Mouse (Mus musculus): Measurements from ENCODE around the gene Gm45140. TPM values are rescaled to one million over a fixed set of nuclear protein-coding genes. Genes with fewer than 3 reads are reported as not detected.

Gm45140 gene
- polyA plus RNA-seq, 1 experiment from 2014 or later: 2.1 TPM

DNA sequence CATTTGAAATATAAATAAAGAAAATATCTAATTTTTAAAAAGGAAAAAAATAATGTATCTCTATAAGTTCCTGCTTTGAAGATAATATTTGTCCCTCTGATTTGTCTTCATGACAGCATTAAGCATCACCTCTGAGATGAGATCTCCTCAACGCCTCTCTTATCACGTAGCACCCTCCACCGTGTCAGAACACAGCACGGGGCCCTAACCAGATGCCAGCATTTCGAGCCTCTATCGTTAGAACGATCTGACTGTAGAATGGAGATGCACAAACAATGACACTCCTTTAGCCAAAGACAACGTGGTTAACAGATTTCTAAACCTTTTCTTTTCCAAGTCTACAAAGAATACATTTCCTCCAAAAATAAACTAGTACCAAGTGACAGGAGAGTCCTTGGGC is 51.6 kb downstream of the Gm45140 start:
- WGBS: 49% methylated on average over 8 of the region's 8 CpGs
- no peak overlapping the region for H3K4me3 ChIP-seq
- H3K36me3 ChIP-seq: no peaks in the 10 kb centered on the region
- ATAC-seq (ENCODE audit: extremely low read depth, insufficient number of reproducible peaks, low FRiP score, low TSS enrichment): no peak
- H3K9ac ChIP-seq: no peak overlapping the region
- peaks cover 8% of the 10 kb centered on the region for H3K4me1 ChIP-seq
- no peak overlapping the region for H3K4me2 ChIP-seq
- no peaks in the 10 kb centered on the region for H3K9me3 ChIP-seq
- no peak overlapping the region for H3K27ac ChIP-seq (replicated peaks)
- no peaks in the 10 kb centered on the region for H3K27me3 ChIP-seq (replicated peaks)

DNA sequence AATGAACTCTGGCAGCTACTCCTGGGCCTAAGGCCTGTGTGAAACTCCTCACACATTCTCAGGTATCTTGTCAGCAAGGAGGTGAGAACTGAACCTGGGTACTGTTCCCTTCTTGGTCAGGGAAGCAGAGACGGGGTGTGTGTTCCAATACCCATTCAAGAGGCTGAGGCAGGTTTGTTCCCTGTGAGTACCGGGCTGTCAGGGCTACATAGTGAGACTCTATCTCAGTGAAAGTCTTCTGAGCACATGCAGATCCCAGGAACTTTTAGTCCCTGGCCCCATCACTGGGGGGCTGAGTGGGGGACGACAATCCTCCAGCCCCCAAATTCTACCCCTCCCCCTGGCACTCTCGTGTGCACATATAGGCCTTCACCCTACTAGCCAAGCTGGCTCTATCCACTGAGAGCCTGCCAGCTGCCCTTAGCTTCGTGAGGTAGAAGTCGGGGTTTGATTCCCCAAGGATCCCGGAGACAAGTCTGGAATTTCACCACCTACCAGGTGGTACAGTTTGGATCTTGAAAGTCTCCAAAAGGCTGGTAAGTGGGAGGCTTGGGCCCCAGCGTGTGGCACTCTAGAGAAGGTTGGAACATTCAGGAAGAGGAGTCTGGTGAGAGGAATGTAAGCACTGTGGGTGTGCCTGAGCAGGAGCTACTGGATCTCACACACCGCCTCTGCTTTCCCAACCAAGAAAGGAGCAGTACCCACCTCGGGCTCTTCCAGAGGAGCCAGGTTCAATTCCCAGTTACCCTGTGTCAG is 54.9 kb downstream of the Gm45140 start:
- Histone ChIP-seq H3K27ac (replicated peaks) (no peak overlapping the region), H3K36me3 (no peaks in the 10 kb centered on the region), H3K27me3 (replicated peaks) (no peaks in the 10 kb centered on the region), H3K9me3 (no peaks in the 10 kb centered on the region), H3K4me1 (peaks cover 18% of the 10 kb centered on the region), H3K4me3 (no peak overlapping the region), H3K4me2 (no peak overlapping the region), H3K9ac (no peak overlapping the region)
- no peak for ATAC-seq (ENCODE audit: extremely low read depth, insufficient number of reproducible peaks, low FRiP score, low TSS enrichment)
- 75% methylated on average over 10 of the region's 10 CpGs for WGBS

DNA sequence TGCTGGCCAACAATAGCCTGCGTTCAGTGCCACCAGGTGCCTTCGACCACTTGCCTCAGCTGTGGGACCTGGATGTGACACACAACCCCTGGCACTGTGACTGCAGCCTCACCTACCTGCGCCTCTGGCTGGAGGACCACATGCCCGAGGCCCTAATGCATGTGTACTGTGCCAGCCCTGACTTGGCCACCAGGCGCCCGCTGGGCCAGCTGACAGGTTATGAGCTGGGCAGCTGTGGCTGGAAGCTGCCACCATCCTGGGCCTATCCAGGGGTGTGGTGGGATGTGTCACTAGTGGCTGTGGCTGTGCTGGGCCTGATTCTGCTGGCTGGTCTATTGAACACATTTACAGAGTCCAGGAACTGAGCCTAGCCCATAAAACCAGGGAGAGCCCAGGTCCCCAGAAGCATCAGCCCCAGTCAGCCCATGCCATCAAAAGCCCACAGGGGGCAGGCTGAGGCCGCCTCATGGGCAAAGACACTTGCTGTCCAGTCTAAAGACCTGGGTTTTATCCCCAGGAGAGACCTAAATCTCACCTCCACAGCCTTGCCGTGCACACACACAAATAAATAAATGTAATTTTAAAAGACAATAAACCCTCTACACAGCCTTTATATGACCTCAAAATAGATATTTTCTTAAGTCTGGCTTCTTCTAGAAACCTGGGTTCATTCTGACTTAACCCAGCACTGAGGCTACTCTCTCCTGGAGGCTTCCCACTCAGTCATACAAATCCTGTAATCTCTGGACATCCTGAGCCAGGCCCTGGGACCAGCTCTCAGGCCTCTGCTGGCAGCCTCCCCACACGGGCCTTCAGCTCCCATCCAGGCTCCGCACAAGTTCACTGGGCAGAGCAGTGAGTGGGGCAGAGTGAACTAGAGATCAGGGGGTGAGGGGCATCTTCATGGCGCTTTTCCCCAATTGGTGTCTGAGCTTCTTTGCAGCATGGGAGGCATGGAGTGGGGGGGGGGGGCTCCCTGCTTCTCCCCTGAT is 56.1 kb downstream of the Gm45140 start:
- H3K27ac ChIP-seq (replicated peaks): no peak overlapping the region
- ATAC-seq (ENCODE audit: extremely low read depth, insufficient number of reproducible peaks, low FRiP score, low TSS enrichment): no peak
- 85% methylated on average over 11 of the region's 11 CpGs for WGBS
- no peak overlapping the region for H3K4me3 ChIP-seq
- H3K4me2 ChIP-seq: no peak overlapping the region
- H3K9me3 ChIP-seq: no peaks in the 10 kb centered on the region
- H3K9ac ChIP-seq: no peak overlapping the region
- H3K36me3 ChIP-seq: no peaks in the 10 kb centered on the region
- H3K4me1 ChIP-seq: peaks cover 18% of the 10 kb centered on the region
- no peaks in the 10 kb centered on the region for H3K27me3 ChIP-seq (replicated peaks)

DNA sequence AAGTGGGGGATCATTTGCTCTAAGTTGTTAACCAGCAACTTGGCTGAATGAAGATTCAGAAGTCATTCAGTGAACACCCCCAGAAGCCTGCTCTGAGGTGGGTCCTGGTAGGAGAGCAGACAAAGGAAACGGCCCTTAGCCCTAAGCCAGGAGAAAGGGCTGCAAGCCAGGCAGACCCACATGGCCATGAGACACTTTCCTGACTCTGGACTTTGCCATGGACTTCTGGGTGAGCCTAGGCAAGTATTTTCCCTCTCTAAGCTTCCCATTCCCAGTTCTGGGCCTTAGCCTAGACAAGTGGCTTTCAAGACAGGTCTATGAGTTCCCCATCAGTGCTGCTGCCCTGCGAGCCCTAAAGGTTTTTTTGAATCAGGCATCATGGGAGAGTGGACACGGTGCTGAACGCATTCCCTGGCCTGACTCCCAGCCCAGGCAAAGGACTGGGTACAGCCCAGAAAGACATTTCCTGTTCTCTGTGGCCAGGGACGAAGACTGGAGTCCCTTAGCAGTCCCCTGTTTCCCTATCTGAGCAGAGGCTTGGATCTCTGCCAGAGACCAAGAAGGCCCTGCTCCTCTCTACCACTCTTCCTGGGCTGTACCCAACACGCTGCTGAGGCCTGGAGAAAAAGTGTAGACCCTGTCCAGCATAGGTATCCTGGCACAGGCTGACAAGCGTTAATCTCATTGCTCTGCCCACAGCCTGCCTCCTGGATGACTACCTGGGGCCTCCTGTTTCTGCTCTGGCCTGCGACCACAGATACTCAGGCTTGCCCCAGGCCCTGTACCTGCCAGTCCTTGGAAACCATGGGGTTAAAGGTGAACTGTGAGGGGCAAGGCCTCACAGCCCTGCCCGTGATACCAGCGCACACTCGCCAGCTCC is 57.1 kb downstream of the Gm45140 start:
- Histone ChIP-seq H3K9me3 (no peaks in the 10 kb centered on the region), H3K27ac (replicated peaks) (peak overlapping the region; percentile 43), H3K36me3 (no peaks in the 10 kb centered on the region), H3K27me3 (replicated peaks) (0 out of 2 replicates have a peak, but pooled peaks cover 2% of the 10 kb centered on the region), H3K9ac (no peak overlapping the region; the same call in 1 of the 2 replicates), H3K4me1 (peaks cover 18% of the 10 kb centered on the region), H3K4me3 (no peak overlapping the region), H3K4me2 (no peak overlapping the region)
- no peak for ATAC-seq (ENCODE audit: extremely low read depth, insufficient number of reproducible peaks, low FRiP score, low TSS enrichment)
- WGBS: 51% methylated on average over 11 of the region's 11 CpGs

DNA sequence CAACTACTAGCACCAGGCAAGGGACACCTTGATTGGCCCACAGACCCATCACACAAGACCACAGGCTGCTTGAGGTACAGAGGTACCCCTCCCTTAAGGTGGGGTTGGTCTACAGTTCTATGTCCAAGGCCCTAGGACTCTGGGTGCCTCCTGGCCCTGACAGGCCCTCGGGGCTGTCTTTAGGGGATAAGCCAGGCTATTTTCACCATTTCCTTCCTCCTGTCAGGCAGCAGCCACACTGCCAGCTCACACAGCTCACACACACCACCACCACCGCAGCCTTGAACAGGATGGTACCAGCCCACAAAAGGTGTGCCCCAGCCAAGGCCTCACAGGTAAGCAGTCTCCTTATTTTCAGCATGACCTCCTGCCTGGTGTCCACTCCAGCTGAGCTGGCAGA is 57.8 kb downstream of the Gm45140 start, which contains the start of gene Gp9:
Gene Gp9, plus strand, starts transcription at position 231 of the 400 bp plus-strand sequence.
- WGBS: 43% methylated on average over 2 of the region's 2 CpGs
- no peaks in the 10 kb centered on the region for H3K9me3 ChIP-seq
- H3K4me2 ChIP-seq: no peak within 1 kb of the TSS
- H3K36me3 ChIP-seq: no peaks in the 10 kb centered on the region
- peak within 1 kb of the TSS; percentile 43 for H3K27ac ChIP-seq (replicated peaks)
- H3K9ac ChIP-seq: peak within 1 kb of the TSS; percentile 3; the same call in 1 of the 2 replicates
- H3K4me3 ChIP-seq: no peak within 1 kb of the TSS
- ATAC-seq (ENCODE audit: extremely low read depth, insufficient number of reproducible peaks, low FRiP score, low TSS enrichment): no peak
- H3K4me1 ChIP-seq: peaks cover 18% of the 10 kb centered on the region
- H3K27me3 ChIP-seq (replicated peaks): 0 out of 2 replicates have a peak, but pooled peaks cover 3% of the 10 kb centered on the region

DNA sequence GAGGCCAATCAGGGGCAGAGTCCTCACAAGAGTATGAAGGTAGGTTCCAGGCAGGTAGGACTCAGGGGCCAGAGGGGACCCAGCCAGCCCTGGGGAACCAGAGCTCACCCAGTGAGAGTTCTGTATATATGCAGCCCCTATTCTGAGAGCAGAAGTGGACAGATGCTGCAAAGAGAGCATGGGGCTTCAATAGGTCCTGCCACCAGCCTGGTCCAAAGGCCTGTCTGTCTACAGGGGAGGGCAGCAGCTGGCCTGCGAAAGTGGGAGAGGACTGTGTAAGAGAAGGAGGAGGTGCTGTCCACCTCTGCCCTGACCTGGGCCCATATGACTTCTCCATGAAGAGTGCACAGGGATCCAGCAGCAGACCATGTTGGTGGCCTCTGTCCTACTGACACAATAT is 58.9 kb downstream of the Gm45140 start:
- WGBS: 50% methylated on average over 1 of the region's 1 CpGs
- H3K9ac ChIP-seq: no peak overlapping the region

DNA sequence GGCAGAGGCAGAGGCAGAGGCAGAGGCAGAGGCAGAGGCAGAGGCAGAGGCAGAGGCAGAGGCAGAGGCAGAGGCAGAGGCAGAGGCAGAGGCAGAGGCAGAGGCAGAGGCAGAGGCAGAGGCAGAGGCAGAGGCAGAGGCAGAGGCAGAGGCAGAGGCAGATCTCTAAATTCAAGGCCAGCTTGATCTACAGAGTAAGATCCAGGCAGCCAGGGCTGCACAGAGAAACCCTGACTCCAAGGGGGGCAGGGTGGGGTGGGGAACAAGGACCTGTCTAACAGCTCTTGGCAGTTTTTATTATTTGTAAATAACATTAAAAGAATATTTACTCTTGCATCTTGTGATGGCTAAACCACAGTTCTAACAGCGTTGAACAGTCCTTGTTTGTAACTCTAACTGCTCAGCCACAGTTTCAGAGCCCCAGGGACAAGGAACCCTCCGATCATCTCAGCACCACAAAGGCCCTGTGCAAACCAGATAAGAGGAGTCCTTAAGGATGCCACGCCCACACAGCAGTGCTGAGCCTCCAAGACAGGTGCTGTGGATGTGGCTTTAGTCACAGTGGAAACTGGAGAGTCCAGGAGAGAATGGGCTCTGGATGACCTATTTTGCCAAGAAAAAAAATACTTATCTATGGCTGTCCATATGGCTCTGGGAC is 59.9 kb downstream of the Gm45140 start:
- no peak overlapping the region for H3K4me3 ChIP-seq
- H3K27ac ChIP-seq (replicated peaks): no peak overlapping the region
- WGBS: 47% methylated on average over 3 of the region's 3 CpGs
- no peaks in the 10 kb centered on the region for H3K9me3 ChIP-seq
- H3K9ac ChIP-seq: no peak overlapping the region
- ATAC-seq (ENCODE audit: extremely low read depth, insufficient number of reproducible peaks, low FRiP score, low TSS enrichment): peak; percentile 40; the same call in 1 of the 2 replicates
- H3K4me1 ChIP-seq: peaks cover 18% of the 10 kb centered on the region
- no peak overlapping the region for H3K4me2 ChIP-seq
- no peaks in the 10 kb centered on the region for H3K36me3 ChIP-seq
- H3K27me3 ChIP-seq (replicated peaks): 0 out of 2 replicates have a peak, but pooled peaks cover 3% of the 10 kb centered on the region

More for the DNA sequence above, 58.9 kb downstream of the Gm45140 start:
- Histone ChIP-seq H3K36me3 (no peaks in the 10 kb centered on the region), H3K27ac (replicated peaks) (no peak overlapping the region), H3K4me1 (peaks cover 18% of the 10 kb centered on the region), H3K27me3 (replicated peaks) (0 out of 2 replicates have a peak, but pooled peaks cover 3% of the 10 kb centered on the region), H3K4me2 (no peak overlapping the region; the same call in 1 of the 2 replicates), H3K9me3 (no peaks in the 10 kb centered on the region), H3K4me3 (no peak overlapping the region)
- ATAC-seq (ENCODE audit: extremely low read depth, insufficient number of reproducible peaks, low FRiP score, low TSS enrichment): 0 out of 2 replicates have a peak, but pooled peaks have one; percentile 12

DNA sequence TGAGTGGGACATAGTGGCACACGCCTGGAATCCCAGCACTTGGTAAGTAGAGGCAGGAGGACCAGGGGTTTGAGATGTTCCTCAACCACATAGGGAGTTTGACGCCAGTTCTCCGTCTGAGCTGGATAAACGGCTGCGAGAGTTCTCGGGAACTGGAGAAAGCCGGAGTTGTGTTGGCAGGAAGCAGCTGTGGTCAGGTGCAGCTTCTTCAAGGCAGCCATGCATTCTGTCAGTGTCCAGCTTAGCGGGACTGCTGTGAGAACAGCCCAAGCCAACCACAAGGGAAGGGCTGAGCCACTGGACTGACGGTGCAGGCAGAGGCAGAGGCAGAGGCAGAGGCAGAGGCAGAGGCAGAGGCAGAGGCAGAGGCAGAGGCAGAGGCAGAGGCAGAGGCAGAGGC is 60.7 kb downstream of the Gm45140 start:
- Histone ChIP-seq H3K27me3 (replicated peaks) (0 out of 2 replicates have a peak, but pooled peaks cover 3% of the 10 kb centered on the region), H3K27ac (replicated peaks) (no peak overlapping the region), H3K9ac (no peak overlapping the region), H3K4me2 (no peak overlapping the region), H3K4me1 (peaks cover 18% of the 10 kb centered on the region), H3K36me3 (no peaks in the 10 kb centered on the region), H3K4me3 (no peak overlapping the region), H3K9me3 (no peaks in the 10 kb centered on the region)
- 79% methylated on average over 9 of the region's 9 CpGs for WGBS
- no peak for ATAC-seq (ENCODE audit: extremely low read depth, insufficient number of reproducible peaks, low FRiP score, low TSS enrichment)

DNA sequence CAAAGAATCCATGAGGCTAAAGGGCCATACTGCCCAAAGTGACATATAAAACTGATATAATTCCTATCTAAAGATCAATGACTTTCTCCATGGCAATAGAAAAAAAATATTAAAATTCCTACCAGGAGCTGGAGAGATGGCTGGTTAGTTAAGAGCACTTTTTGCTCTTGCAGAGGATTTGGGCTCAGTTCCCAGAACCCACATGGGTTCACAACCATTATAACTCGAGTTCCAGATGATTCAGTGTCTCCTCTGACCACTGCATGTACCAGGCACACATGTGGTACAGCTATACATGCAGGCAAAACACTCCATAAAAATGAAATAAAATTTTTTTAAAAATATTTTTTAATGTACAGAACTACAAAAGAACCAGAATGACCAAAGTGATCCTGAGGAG is 61.1 kb downstream of the Gm45140 start:
- ATAC-seq (ENCODE audit: extremely low read depth, insufficient number of reproducible peaks, low FRiP score, low TSS enrichment): no peak
- Histone ChIP-seq H3K36me3 (no peaks in the 10 kb centered on the region), H3K4me2 (no peak overlapping the region), H3K27me3 (replicated peaks) (0 out of 2 replicates have a peak, but pooled peaks cover 3% of the 10 kb centered on the region), H3K9me3 (no peaks in the 10 kb centered on the region), H3K4me3 (no peak overlapping the region), H3K27ac (replicated peaks) (no peak overlapping the region), H3K9ac (no peak overlapping the region), H3K4me1 (peaks cover 18% of the 10 kb centered on the region)
- 40% methylated on average over 1 of the region's 1 CpGs for WGBS

DNA sequence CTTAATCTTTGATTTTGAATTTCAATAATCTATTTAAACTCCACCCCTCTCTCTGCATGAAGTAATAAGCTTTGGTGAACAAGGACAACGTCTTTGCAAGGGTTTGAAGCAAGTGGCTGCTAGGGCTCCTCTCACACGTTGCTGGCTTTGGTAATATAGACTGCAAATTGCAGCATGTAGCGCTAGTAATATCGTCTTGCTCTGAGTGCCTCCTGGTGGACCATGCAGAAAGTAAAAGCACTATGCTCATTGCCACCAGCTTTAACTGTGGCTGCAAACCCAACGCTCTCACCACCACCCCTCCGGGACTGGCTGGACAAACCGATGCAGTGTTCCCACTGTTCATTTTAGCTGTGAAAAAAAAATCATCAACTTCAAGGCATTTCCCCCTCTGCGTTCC is 65.0 kb downstream of the Gm45140 start:
- H3K36me3 ChIP-seq: no peaks in the 10 kb centered on the region
- 51% methylated on average over 8 of the region's 8 CpGs for WGBS
- no peak overlapping the region for H3K27ac ChIP-seq (replicated peaks)
- no peak overlapping the region for H3K9ac ChIP-seq
- H3K9me3 ChIP-seq: no peaks in the 10 kb centered on the region
- H3K4me1 ChIP-seq: no peaks in the 10 kb centered on the region
- H3K27me3 ChIP-seq (replicated peaks): 0 out of 2 replicates have a peak, but pooled peaks cover 3% of the 10 kb centered on the region
- H3K4me3 ChIP-seq: no peak overlapping the region
- no peak overlapping the region for H3K4me2 ChIP-seq
- no peak for ATAC-seq (ENCODE audit: extremely low read depth, insufficient number of reproducible peaks, low FRiP score, low TSS enrichment)

All from heart, embryonic 13.5 days (tissue).